Mouse (Mus musculus) left cerebral cortex, adult 9 months (tissue): Measurements from ENCODE around the gene Gpx2.
"Not testable (repeated sequence)": the region's sequence is repeated elsewhere in the genome, so short reads cannot be mapped to it uniquely, and the experiment has no call there.

Experiments used
- DNase-seq, 2 experiments: peaks; one replicate each; pipeline ENCODE4 v3.0.0; 2022; ENCODE audit warnings: low spot score in 2 of 2

Gene Gpx2

GRCm38 (mm10) chr12:76805056-76805811 lies 9.9 kb upstream of the Gpx2 start:
- peak in 1 of 2 experiments; percentile 46 for DNase-seq

- DNase-seq, result peak in 1 of 2 experiments; percentile 61
Measured at GRCm38 (mm10) chr12:76803700-76804252, 8.4 kb upstream of the Gpx2 start.

- DNase-seq, result peak in 1 of 2 experiments; percentile 47
Measured at GRCm38 (mm10) chr12:76803028-76803427, 7.7 kb upstream of the Gpx2 start.

GRCm38 (mm10) chr12:76798008-76798720 lies 2.8 kb upstream of the Gpx2 start:
- no peak for DNase-seq

- DNase-seq, result peak in 1 of 2 experiments; percentile 44
Measured at GRCm38 (mm10) chr12:76796938-76797539, 1.7 kb upstream of the Gpx2 start.

- not testable (repeated sequence) for DNase-seq
Measured at GRCm38 (mm10) chr12:76792540-76792939, 2.8 kb downstream of the Gpx2 start.

- DNase-seq, result no peak
Measured at GRCm38 (mm10) chr12:76790446-76791084, 4.8 kb downstream of the Gpx2 start.

GRCm38 (mm10) chr12:76784056-76784619 lies 11.2 kb downstream of the Gpx2 start:
- no peak for DNase-seq

- no peak for DNase-seq
Measured at GRCm38 (mm10) chr12:76780639-76781468, 14.5 kb downstream of the Gpx2 start.

- DNase-seq, result no peak
Measured at GRCm38 (mm10) chr12:76779951-76780350, 15.4 kb downstream of the Gpx2 start.

- DNase-seq, result no peak
Measured at GRCm38 (mm10) chr12:76778305-76779083, 16.9 kb downstream of the Gpx2 start.

- DNase-seq, result no peak
Measured at GRCm38 (mm10) chr12:76777845-76778244, 17.5 kb downstream of the Gpx2 start.

- DNase-seq, result no peak
Measured at GRCm38 (mm10) chr12:76776898-76777297, 18.5 kb downstream of the Gpx2 start.

GRCm38 (mm10) chr12:76775132-76775531 lies 20.2 kb downstream of the Gpx2 start:
- DNase-seq, result no peak

- DNase-seq, result no peak
Measured at GRCm38 (mm10) chr12:76774652-76775051, 20.7 kb downstream of the Gpx2 start.

GRCm38 (mm10) chr12:76771540-76771939 lies 23.8 kb downstream of the Gpx2 start:
- no peak for DNase-seq

GRCm38 (mm10) chr12:76770841-76771500 lies 24.4 kb downstream of the Gpx2 start:
- DNase-seq, result no peak

- DNase-seq, result peak in 1 of 2 experiments; percentile 14
Measured at GRCm38 (mm10) chr12:76765901-76766630, 29.3 kb downstream of the Gpx2 start.
